Mouse (Mus musculus) ES-E14 (cell line): ENCODE results near the gene Med20.

ENCODE experiments used
- HCFC1 ChIP-seq: IDR thresholded peaks from 2 replicates; pipeline ENCODE4 v1.6.1; 2012; ENCODE audit warnings: low read length, inconsistent platforms, borderline replicate concordance; ENCODE audit not compliant: insufficient read depth
- MAFK ChIP-seq: IDR thresholded peaks from 2 replicates; pipeline ENCODE4 v1.6.1; 2014; ENCODE audit warnings: mild to moderate bottlenecking, low read depth, low read length, inconsistent platforms; ENCODE audit not compliant: insufficient read depth
- ZC3H11A ChIP-seq: IDR thresholded peaks from 2 replicates; pipeline ENCODE4 v1.6.1; 2012; ENCODE audit warnings: low read depth, mild to moderate bottlenecking, inconsistent platforms, low read length, borderline replicate concordance
- ZNF384 ChIP-seq: IDR thresholded peaks from 2 replicates; pipeline ENCODE4 v1.6.1; 2012; ENCODE audit warnings: low read depth, low read length, inconsistent platforms

DNA sequence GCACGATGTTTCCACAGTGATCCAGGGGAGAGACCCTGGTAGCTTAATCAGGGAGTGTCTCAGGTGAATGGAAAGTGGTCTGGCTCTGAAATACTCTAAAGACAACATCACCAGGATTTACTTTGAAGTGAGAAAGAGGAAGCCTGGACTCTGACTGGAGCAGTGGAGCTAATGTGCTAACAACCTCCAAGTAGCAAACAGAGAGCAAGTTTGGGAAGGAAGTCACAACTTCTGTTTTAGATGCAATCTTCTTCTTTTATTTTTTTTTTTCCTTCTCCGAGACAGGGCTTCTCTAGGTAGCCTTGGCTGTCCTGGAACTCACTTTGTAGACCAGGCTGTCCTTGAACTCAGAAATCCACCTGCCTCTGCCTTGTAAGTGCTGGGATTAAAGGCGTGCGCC is 2.2 kb upstream of the Med20 start:
- TF ChIP-seq ZNF384 (no peak), ZC3H11A (no peak), MAFK (no peak), HCFC1 (no peak)
